Mouse (Mus musculus) ES-Bruce4 (cell line): Measurements from ENCODE around the gene Mecom.

Source experiments
- CTCF ChIP-seq: IDR thresholded peaks from one replicate; pipeline ENCODE4 v1.8.1; 2011; ENCODE audit warnings: low read depth, low read length
- EP300 ChIP-seq: IDR thresholded peaks from 2 replicates; pipeline ENCODE4 v1.6.1; 2011; ENCODE audit warnings: low read depth, low read length; ENCODE audit not compliant: insufficient read depth
- POLR2A ChIP-seq: IDR thresholded peaks from one replicate; pipeline ENCODE4 v1.8.1; 2011; ENCODE audit warnings: low read length; ENCODE audit not compliant: insufficient read depth

DNA sequence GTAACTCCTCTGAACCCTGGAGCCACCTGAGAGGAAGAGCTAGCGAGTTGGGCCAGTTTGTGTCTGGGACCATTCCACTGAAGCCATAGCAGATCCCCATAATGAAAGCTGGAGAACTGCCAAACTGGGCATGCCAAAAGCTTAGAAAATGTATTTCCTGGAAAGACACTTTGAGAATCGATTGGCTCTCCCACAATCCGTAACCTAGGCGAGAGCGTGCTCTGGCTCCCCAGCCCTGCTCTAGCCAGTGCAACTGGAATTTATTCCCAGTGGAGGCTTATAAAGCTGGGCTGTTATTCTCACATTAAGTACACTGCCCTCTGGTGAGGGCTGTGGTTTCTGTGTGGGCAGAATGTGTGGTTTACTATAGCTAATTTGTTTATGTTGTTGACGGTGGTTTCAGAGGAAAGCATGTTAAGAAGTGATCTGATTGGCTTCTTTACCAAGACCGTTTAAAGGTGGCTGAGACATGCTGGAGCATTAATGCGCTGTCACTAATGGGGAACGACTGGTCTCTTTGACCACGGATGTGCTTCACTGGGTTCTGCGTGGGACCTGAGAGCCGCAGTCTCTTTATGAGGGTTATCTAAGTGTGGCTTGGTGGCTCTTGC, 301.3 kb downstream of the Mecom start:
- TF ChIP-seq POLR2A = no peak
- TF ChIP-seq CTCF = no peak
- no peak for TF ChIP-seq EP300
